8 mouse cellular contexts compared by ENCODE assay signal in the genomic region with DNA sequence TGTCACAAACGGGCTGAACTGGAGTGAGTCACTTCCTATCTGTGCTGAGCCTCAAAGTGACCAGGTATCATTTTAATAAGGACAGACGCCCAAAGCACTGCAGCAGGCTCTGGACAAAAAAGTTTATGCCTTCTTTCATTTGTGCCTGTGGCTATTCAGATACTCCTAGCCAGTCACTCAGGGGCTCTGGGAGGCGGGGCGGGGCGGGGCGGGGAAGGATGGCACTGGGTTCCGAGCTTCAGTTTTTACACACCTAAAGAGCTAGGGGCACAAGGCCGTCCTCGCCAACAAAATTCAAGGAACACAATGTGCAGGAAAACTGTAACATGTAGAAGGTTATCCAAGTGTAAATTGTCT. TPM values are rescaled to one million over a fixed set of nuclear protein-coding genes. Genes with fewer than 3 reads are reported as not detected.
DNase-seq lines count a peak whose midpoint lies in the region; ATAC-seq lines count a peak whose summit lies in the region.

No protein-coding gene starts in this region.

- peak overlapping the region; percentile 76 for H3K4me3 ChIP-seq in forebrain, embryonic 10.5 days
- peak overlapping the region; percentile 73 for H3K4me3 ChIP-seq in limb, embryonic 12.5 days (replicated peaks)

- peak overlapping the region; percentile 77 for H3K4me2 ChIP-seq in limb, embryonic 12.5 days

- H3K27ac ChIP-seq in forebrain, embryonic 10.5 days = peak overlapping the region; percentile 92; the same call in 1 of the 2 replicates
- H3K27ac ChIP-seq in limb, embryonic 12.5 days = no peak overlapping the region

- peak overlapping the region; percentile 90; the same call in 1 of the 2 replicates for H3K9ac ChIP-seq in limb, embryonic 12.5 days (replicated peaks)

- H3K27me3 ChIP-seq in forebrain, embryonic 10.5 days (ENCODE audit: poor library complexity, severe bottlenecking) = peaks cover 10% of the 10 kb centered on the region; the same call in 1 of the 2 replicates
- no peaks in the 10 kb centered on the region for H3K27me3 ChIP-seq in limb, embryonic 12.5 days

- 7% methylated on average over 9 of the region's 9 CpGs for WGBS in forebrain, embryonic 10.5 days
- 8% methylated on average over 9 of the region's 9 CpGs for WGBS in limb, embryonic 12.5 days

- H3K36me3 ChIP-seq in forebrain, embryonic 10.5 days (replicated peaks) = no peaks in the 10 kb centered on the region
- no peaks in the 10 kb centered on the region for H3K36me3 ChIP-seq in limb, embryonic 12.5 days

- H3K9me3 ChIP-seq in forebrain, embryonic 10.5 days = no peaks in the 10 kb centered on the region
- H3K9me3 ChIP-seq in limb, embryonic 12.5 days = no peaks in the 10 kb centered on the region

- no peak for DNase-seq in frontal cortex, adult 2 months (ENCODE audit: extremely low spot score in 1 of 2, low spot score in 1 of 2)
- no peak for DNase-seq in forebrain, embryonic 10.5 days (ENCODE audit: extremely low spot score, low spot score)
- no peak for DNase-seq in right cerebral cortex, adult 2 months (ENCODE audit: low spot score in 2 of 2)
- no peak for DNase-seq in left cerebral cortex, postnatal 25 days (ENCODE audit: low spot score in 2 of 2)

- ATAC-seq in frontal cortex, adult (ENCODE audit: low TSS enrichment) = peak; percentile 60; the same call in 1 of the 2 replicates
- ATAC-seq in CD4-positive, CD25-positive, alpha-beta regulatory T cell, adult 4 months = peak; percentile 66
- peak; percentile 54; the same call in 1 of the 2 replicates for ATAC-seq in limb, embryonic 12.5 days (ENCODE audit: insufficient number of reproducible peaks, insufficient read depth, low FRiP score, low TSS enrichment, low read depth)
- peak; percentile 48; the same call in 1 of the 2 replicates for ATAC-seq in monocyte, adult 5-6 weeks (replicated peaks; ENCODE audit: insufficient number of reproducible peaks, low FRiP score, low TSS enrichment, poor library complexity, severe bottlenecking)

- intact Hi-C loops in left cerebral cortex, postnatal 25 days (cut with DNase I) = loop anchor here (5.0 kb wide), 1 partner anchor 77 kb away; a partner anchor contains a TSS

- peaks cover 15% of the 10 kb centered on the region for H3K4me1 ChIP-seq in forebrain, embryonic 10.5 days
- 0 out of 2 replicates have a peak, but pooled peaks cover 2% of the 10 kb centered on the region for H3K4me1 ChIP-seq in limb, embryonic 12.5 days (replicated peaks)

RNA-seq across cellular contexts. Expression of a gene that starts 0.3 kb away (rescaled TPM):
- polyA plus RNA-seq in frontal cortex, adult 2 months (2012; rRNA removed) = 13.0 and 14.7 TPM in 2 replicates
- polyA plus RNA-seq in CD4-positive, CD25-positive, alpha-beta regulatory T cell, adult 4 months (2017; shearing (Covaris generic)) = 10 to 100 TPM; 11.3 to 18.7 TPM
- polyA plus RNA-seq in forebrain, embryonic 10.5 days (2016; fragmentation: Nextera tagmentation; extraction: Ambion mirVana) = 22.5 and 25.3 TPM in 2 replicates
- 28.2 and 29.7 TPM in 2 replicates for polyA plus RNA-seq in limb, embryonic 12.5 days (2016; fragmentation: Nextera tagmentation; extraction: Ambion mirVana)
- total RNA-seq in monocyte, adult 5-6 weeks (2017) = 15.5 to 36.0 TPM (median 23.1 TPM) in 3 replicates
- 10 to 100 TPM; 22.5 to 24.0 TPM for total RNA-seq in left cerebral cortex, postnatal 25 days (2021)
